Mouse (Mus musculus) lung, adult 2 months (tissue): Measurements from ENCODE around the gene Zfp961.

Source experiments
- CTCF ChIP-seq: fragments of 200-500 bp; IDR thresholded peaks from 2 replicates; pipeline ENCODE4 v1.5.1; 2011; ENCODE audit warnings: mild to moderate bottlenecking, low read length, control low read depth; ENCODE audit not compliant: insufficient read depth
- POLR2A ChIP-seq: fragments of 200-500 bp; IDR thresholded peaks from 2 replicates; pipeline ENCODE4 v1.6.1; 2011; ENCODE audit warnings: low read depth, mild to moderate bottlenecking, control low read depth, low read length, borderline replicate concordance; ENCODE audit errors: extremely low read depth

DNA sequence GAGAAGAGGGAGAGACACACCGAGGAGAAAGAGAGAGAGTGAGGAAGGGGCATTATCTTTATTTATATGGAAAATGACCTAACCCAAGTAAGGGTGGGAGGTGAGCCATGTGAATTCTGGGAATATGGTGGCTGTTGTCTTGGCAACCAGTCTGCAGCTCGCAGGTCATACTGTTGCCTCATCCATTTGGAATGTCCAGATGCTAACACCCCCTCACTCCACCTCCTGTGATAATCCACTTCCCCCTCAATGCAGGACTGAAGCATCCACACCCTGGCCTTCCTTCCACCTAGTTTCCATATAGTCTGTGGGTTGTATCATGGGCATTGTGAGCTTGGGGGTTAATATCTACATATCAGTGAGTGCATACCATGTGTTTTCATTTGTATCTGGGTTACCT, 69.0 kb downstream of the Zfp961 start:
- TF ChIP-seq CTCF = no peak
- TF ChIP-seq POLR2A = no peak
